Mouse (Mus musculus) liver, embryonic 14.5 days (tissue): ENCODE results near the gene Metap1d.

Source experiments
- CTCF ChIP-seq: IDR thresholded peaks from 2 replicates; pipeline ENCODE4 v1.5.1; 2016; ENCODE audit warnings: antibody characterized with exemption, low read depth, control low read depth
- EP300 ChIP-seq: IDR thresholded peaks from 2 replicates; pipeline ENCODE4 v1.6.1; 2016; ENCODE audit warnings: antibody characterized with exemption, low read depth

DNA sequence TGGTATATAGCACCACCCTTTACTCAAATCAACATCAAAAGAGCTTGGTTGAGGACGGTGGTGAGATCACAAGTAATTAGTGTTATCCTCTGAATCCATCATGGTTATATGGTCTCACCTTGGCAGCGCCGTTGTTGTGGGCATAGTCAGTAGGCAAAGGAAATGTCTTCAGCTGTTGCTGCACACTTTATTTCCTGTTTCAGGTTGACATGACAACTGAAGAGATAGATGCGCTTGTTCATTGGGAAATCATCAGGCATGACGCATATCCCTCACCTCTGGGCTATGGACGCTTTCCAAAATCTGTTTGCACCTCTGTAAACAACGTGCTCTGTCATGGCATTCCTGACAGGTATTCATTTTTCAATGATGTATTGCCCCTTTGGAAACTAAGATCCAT is 58.1 kb downstream of the Metap1d start:
- TF ChIP-seq CTCF: no peak
- no peak for TF ChIP-seq EP300
